Mouse (Mus musculus): Measurements from ENCODE around the gene Atp5k. TPM values are rescaled to one million over a fixed set of nuclear protein-coding genes. Genes with fewer than 3 reads are reported as not detected.

The Atp5k gene
- total RNA-seq (2021), result 100 to 1,000 TPM; 253 to 266 TPM
- long read RNA-seq, experiment 1, transcript Atp5k-201 (4 exons, 371 nt), result major isoform, 273 of 284 reads
- long read RNA-seq, experiment 1, transcript Atp5k-203 (3 exons, 563 nt), result minor isoform, 9 of 284 reads
- long read RNA-seq, experiment 1, partial matches to known transcripts, result 1 of 284 reads
- long read RNA-seq, experiment 1, other reads (novel, unspliced or antisense), result 0 of 284 reads
- long read RNA-seq, experiment 2, transcript Atp5k-201 (4 exons, 371 nt), result major isoform, 186 of 196 reads
- long read RNA-seq, experiment 2, transcript Atp5k-203 (3 exons, 563 nt), result minor isoform, 8 of 196 reads
- long read RNA-seq, experiment 2, partial matches to known transcripts, result 2 of 196 reads
- long read RNA-seq, experiment 2, other reads (novel, unspliced or antisense), result 0 of 196 reads

DNA sequence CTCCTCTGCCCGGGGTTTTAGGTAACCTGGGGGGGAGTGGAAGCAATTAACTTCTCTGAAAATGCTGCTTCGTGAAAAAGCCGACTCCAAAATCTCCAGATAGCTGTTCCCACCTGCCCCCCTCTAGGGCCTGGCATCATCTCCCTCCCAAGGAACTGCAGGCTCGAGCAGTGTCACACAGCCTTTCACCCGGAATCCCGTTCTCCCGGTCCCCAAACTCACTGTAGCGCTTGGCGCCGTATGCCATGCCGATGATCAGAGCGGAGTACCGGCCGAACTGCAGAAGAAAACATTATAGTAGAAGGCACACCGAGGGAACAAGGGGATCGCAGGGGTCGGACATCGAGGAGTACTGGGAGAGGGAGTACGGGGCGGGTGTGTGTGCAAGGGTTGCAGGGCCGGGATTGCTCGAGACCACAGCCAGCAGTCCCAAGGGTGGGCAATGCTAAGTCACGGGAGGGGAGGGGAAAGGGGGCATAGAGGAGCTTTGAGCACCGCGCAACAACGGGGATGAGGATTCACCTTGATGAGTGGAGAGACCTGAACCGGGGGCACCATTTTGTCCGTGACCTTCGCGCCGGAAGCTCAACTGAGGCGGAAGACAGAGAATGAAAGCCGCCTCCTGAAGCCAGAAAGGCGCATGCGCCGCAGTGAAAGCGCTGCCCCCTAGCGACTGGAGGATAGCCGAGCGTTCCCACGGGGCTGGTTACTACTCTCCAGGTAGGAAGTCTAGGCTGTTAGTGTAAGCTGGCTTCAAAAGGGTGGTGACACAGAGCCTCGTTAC is at the start of gene Atp5k:
Atp5k (minus strand) TSS at position 645 of the 784 bp plus-strand sequence.
- intact Hi-C loops (cut with DNase I), result no loop called here
- peak; percentile 95 to 97 for DNase-seq (ENCODE audit: low spot score in 2 of 2)

DNA sequence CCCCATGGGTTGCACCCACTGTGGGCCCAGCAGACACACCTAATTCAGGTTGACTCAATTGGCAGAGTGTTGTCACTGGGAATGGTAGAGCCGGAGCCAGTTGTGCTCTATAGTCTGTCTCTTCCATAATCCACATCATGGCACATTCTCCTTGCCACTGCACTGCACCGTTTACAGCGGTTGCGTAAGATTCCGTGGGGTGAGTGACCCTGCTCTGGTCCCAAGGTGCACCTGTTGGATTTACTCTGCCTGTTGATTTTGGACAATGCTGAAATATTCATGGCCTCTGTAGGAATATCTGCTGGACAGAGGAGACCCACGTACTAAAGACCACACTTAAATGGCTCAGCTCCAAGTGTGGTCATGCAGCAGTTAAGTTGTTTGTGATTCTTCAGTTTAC is 48.8 kb upstream of the Atp5k start:
- DNase-seq (ENCODE audit: low spot score in 2 of 2), result no peak
- intact Hi-C loops (cut with DNase I), result no loop called here

DNA sequence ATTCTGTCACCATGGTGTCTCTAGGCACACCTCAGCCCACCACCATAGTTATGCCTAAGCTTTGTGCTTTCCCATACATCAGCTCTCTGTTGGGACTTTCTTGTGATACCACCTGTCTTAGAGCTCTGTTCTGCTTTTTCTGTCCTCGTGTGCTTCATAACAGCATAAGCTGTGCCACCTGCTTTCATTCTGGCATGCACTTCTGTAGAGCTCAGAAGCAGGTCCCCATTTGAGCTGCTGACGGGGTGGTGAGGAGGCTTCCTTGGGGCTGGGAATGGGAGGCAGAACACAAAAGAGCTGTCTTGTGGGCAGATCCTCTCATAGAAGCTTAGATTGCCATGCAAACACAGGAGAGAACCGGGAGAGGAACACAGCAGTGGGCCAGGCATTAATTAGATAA is 41.7 kb upstream of the Atp5k start:
- intact Hi-C loops (cut with DNase I), result no loop called here
- DNase-seq (ENCODE audit: low spot score in 2 of 2), result peak in 1 of 2 experiments; percentile 31

DNA sequence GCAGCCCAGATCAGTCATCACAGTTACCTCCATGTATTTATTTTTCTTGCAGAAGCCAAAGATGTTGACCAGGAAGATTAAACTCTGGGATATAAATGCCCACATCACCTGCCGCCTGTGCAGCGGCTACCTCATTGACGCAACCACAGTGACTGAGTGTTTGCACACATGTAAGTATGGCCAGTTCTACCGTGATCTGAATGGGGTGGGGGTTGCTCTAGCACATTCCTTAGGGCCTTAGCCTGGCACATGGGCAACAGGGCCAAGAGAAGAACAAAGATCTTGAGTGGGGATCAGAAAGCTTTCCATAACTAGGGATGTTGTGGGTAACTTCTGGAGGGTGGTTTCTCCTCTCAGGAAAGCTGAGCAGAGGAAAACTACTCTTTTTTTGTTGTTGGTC is 39.5 kb upstream of the Atp5k start:
- DNase-seq (ENCODE audit: low spot score in 2 of 2), result no peak
- intact Hi-C loops (cut with DNase I), result no loop called here

DNA sequence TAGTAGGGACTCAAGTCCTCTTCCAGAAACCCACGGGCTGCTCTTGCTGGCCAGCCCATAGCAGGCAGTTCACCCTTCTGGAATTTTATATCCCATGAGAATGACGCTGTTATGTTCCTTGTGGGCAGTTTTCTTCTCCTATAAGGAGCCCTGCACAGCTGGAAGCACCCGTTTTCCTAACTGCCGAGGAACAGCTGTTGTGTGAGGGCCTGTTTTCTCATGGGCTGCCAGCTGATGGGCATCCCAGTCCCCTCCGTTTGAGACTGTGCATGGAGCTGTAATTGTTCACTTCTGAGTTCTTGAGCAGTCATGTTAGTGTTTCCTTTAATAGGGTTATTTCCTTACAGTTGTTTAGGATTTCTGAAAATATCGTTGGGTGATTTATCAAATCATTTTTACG is 35.4 kb upstream of the Atp5k start:
- intact Hi-C loops (cut with DNase I), result no loop called here
- no peak for DNase-seq (ENCODE audit: low spot score in 2 of 2)

DNA sequence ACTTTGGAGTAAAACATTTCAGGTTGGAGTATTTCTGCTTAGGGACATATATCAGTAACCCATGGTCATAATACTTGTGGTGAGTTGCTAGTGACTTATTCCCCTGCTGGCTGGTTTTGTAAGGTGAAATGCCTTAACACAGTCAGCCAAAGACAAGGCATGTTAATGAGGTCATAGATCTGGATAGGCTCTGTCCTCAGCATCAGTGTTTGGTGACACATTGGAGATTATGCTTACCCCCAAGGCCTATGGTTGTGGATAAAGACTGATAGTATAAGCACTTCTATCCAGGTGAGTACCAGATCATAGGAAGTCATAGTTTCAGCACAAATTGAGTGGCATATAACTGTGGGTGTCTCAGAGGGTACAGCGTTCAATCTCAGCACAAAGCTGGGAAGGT is 32.4 kb upstream of the Atp5k start:
- no peak for DNase-seq (ENCODE audit: low spot score in 2 of 2)
- intact Hi-C loops (cut with DNase I), result no loop called here

DNA sequence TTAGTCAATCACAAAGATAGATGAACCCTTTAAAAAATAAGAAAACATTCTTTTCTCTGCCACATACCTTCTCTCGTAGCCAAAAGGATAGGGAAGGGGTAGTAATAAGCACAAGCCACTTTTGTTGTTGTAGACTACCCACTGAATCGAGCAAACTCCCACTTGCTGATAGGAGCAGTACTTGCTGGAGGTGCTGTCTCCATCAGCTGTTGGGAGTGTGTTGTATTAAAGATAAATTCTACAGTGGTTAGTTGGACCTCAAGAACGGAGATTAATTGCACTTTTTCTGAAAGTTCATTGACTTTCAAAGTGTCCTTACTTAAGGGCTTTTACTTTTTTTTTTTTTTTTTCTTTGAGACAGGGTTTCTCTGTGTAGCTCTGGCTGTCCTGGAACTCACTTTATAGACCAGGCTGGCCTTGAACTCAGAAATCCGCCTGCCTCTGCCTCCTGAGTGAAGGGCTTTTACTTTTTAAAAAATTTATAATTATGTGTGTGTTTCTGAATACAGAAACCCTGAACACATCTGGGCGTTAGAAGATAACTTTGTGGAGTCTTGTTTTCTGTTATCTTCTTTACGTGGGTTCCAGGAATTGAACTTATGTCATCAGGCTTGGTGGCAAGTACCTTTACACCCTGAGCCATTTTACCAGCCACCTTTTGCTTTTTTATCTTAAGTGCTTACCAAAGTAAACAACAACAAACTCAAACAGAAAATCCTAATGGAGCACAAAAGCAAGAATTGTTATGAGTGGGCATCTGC is 31.1 kb upstream of the Atp5k start:
- no peak for DNase-seq (ENCODE audit: low spot score in 2 of 2)
- intact Hi-C loops (cut with DNase I), result no loop called here

DNA sequence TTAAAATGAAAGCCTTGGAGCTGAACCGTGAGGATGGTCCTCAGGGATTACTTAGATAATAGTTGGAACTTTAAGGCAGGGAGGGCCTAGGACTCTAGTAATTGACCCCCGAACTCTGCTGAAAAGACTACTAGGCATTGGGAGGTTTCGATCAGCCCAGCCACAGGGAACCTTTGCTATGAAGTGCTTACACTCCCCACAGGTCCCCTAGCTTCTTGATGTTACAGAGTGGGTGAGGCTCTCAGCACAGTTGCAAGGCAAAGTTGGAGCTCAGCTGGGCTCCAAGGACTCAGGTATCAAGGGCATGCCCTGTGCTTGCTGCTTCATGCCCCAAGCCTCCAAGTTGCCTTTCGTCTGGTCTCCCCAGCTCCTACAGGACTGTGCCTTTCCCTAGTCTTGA is 28.2 kb upstream of the Atp5k start:
- intact Hi-C loops (cut with DNase I), result no loop called here

DNA sequence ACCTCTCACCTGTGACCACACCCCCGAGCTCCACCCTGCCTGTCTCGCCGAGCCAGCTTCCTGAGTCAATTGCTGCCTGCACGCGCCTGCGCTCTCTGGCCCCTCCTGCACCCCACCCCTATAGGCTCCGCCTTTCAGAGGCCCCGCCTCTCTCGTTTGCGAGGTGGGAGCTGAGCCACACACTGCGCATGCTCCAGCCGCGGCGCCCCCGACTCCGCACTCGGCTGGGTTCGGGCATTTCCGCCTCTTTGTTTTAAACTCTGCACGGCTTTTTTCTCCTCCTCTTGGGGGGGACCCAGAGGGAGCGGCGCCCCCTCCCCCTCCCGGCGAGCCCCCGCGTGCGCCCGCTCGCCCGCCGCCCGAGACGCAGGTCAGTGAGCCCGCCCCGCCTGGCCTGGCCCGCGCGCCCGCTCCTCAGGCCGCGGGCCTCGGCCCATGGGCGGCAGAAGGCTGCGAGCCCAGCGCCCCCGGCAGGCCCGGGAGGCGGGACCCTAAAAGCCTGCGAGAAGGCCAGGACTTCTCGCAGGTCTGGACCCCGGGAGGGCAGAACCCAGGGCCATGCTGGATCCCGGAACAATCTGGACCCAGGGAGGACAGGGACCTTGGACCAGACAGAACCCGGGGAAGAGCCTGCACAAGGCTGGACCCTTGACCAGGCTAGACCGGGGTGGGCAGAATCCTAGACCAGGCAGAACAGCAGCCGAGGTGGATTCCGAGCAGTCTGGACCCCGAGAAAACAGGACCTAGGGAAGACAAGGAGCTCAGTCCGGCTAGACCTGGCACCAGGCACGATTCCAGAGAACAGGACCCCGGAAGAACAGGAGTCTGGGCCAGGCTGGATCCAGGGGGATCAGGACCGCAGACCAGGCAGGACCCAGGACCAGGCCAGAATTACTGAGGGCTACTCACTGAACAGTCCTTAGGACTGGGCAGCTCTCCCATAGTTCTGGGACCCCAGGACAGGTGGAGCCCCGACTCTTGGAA is 27.1 kb upstream of the Atp5k start, which contains the start of gene Pcgf3:
Pcgf3 (plus strand) TSS at position 151 of the 984 bp plus-strand sequence.
- peak; percentile 96 to 97 for DNase-seq (ENCODE audit: low spot score in 2 of 2)
- intact Hi-C loops (cut with DNase I), result no loop called here

More for the DNA sequence above, 28.2 kb upstream of the Atp5k start:
- DNase-seq (ENCODE audit: low spot score in 2 of 2), result no peak

DNA sequence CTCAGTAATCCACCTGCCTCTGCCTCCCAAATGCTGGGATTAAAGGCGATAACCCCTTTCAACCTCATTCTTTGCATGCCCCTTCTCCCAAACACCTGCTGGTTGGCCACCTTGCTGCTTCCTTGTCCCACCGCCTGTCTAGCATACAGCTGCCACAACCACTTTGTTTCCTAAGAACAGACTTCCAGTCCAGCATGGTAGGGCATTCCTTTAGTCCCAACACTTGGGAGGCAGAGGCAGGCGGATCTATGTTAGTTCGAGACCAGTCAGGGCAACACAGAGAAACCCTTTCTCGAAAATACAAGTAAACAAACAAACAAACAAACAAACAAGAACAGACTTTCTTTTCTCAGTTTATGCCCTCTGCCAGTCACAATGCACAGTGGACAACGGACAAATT is 26.2 kb upstream of the Atp5k start:
- DNase-seq (ENCODE audit: low spot score in 2 of 2), result no peak
- intact Hi-C loops (cut with DNase I), result no loop called here

DNA sequence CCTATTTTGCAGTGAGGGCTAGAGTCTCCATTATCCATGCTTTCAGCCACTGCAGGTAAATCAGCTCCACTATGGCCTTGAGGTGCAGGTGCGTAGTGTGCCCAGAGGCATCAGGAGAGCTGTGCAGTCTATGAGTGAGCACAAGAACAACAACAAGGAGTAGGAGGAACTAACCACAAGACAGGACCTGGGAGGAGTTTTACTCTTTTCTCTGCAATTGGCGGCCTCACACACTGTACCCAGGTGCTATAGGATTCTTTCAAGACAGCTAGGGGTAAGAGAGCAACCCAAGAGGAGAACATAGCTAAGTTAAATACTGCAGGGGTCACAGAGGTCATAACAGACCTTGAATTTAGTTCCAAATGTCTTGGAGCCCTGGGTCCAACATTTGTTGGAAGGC is 24.5 kb upstream of the Atp5k start:
- no peak for DNase-seq (ENCODE audit: low spot score in 2 of 2)
- intact Hi-C loops (cut with DNase I), result no loop called here

DNA sequence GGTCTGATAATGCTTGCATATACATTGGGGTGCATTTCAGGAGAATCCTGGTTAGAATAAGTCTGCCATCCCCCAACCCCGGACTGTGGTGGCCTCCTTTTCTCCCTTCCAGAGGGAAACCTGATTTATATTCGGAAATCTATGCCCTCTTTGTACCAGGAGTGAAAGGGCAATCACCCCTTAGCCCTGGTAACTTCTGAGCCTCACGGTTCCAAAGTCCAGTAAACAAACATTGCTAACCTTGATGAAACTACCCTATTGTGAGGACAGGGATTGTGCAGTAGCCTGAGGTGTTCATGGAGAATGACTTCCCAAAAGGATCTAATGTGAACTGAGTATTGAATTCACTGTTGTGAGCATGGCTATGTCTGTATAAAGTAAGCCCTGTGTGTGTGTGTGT is 19.8 kb upstream of the Atp5k start:
- intact Hi-C loops (cut with DNase I), result no loop called here
- no peak for DNase-seq (ENCODE audit: low spot score in 2 of 2)

DNA sequence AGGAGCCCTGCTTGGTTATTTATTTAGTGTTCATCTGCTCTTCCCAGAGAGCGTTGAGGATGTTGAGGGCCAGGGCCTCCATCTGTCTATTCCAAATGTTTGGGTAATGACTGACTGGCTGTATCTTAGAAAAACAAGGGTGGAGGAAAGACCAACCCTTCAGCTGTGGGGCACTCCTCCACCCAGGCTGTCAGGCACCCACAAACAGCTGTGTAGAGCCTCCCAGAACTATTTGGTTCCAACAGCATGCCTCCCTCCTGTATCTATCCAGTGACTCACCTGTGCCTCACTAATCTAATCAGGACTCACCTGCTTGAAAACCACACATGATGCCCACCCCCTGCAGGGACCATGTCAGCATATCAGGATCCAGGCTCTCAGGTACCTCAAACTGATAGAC is 18.2 kb upstream of the Atp5k start:
- intact Hi-C loops (cut with DNase I), result no loop called here
- DNase-seq (ENCODE audit: low spot score in 2 of 2), result no peak

DNA sequence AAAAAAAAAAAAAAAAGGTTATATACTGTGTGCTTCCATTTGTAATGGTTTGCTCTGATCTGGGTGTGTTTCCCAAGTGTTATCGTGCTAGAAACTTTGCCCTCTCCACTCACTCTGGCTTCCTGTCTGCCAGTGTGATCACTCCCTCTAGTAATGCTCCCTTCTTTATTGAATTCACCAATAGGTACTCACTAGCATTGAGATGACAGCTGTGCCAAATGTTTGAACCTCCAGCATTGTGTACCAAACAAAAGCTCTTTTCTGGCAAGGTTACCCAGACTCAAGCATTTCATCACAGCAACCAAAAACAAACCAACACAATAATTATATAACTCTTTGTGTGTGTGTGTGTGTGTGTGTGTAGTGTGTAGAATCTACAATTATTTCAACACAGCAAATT is 17.4 kb upstream of the Atp5k start:
- intact Hi-C loops (cut with DNase I), result no loop called here
- DNase-seq (ENCODE audit: low spot score in 2 of 2), result no peak

DNA sequence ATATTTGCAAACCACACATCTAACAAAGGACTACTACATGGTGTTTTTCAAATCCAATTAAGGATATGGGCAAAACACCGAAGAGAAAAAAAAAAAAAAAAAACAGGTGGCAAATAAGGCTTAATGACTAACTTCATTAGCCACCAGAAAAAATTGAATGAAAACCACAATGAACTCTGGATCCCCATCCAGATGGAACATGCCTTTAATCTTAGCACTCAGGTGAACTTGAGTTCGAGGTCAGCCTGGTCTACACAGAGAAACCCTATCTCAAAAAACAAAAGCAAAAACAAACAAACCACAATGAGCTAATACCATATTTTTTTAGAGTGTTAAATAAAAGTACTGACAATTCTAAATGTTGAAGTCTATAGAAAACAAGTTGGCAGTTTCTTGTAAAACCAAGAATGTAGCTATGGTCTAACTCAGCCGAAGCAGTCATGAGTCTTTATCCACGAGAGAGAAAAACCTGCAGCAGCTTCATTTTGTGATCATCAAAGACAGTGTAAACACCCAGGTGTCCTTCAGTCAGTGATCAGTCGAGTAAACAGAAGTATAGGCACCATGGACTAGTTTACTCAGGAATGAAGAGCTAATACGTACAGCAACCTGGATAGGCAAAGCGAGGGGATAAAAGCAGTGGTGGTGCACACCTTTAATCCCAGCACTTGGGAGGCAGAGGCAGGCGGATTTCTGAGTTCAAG is 16.7 kb upstream of the Atp5k start:
- DNase-seq (ENCODE audit: low spot score in 2 of 2), result no peak
- intact Hi-C loops (cut with DNase I), result no loop called here

DNA sequence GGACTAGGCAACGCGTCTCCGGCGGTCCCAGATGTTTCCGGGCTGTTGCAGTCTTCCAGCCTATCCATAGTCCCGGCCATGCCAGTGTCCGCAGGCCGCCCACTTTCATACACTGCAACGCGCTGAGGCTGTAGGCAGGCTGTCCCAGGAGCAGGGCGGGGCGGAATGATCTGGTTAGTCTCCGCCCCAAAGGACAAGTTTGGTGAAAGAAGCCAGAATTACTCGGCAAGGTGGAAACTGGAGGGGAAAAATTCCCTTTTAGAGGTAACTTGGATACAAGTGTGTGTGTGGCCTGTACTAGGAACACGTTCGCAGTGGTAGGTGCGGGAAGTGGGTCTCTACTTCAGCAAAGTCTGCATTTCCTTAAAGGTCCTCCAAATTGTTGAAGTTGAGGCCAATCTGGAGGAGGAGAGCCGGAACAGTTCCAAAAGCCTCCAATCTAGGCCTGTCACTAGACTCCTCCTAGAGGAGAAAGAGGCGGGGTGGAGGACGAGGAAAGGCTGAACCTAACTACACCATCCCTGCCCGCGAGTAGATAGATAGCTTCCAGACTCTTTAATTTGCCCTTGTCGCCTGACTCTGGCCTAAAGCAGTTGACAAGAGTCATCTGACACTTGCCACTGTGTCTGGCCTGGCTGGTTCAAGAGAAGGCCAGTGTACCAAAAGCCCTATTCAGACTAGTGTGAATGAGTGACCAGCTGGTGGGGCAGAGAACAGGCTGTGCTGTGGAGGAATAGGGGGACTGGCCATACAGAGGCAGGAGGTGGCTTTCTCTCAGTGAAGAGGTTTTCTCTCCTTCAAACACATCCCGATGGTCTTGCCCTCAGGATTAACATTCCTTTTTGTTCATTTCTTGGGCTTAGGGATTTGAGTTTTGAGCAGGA is 14.8 kb upstream of the Atp5k start, which contains the start of gene Mfsd7a:
Mfsd7a (minus strand) TSS at position 107 of the 884 bp plus-strand sequence.
- no peak for DNase-seq (ENCODE audit: low spot score in 2 of 2)
- intact Hi-C loops (cut with DNase I), result no loop called here

DNA sequence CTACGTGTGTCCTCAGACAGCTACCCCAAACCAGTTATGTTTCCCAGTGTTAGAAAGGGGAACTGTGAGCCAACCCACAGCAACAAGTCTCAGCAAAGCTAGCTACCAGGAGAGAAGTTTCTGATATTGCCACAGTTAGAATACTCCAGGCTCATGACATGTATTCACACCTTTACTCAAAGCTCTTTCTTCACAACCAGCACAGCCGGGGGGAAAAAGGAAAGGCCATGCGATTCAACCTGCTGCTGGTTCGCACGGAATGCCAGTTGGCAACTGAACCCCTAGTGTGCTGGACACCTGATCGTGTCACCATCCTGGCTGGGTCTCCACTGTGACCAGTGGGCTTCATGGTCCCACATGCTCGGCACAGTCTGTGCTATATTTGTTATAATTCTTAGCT is 13.6 kb upstream of the Atp5k start:
- no peak for DNase-seq (ENCODE audit: low spot score in 2 of 2)
- intact Hi-C loops (cut with DNase I), result no loop called here

All from left cerebral cortex, postnatal 14 days (tissue).